Mouse (Mus musculus) liver, postnatal 0 days (tissue): ENCODE measurements around the gene Nlgn2. TPM values are rescaled to one million over a fixed set of nuclear protein-coding genes. Genes with fewer than 3 reads are reported as not detected.

ENCODE experiments used
- ATAC-seq: fragments of 200-750 bp; cut with Nextera tagmentation; 2 replicates; pipeline ENCODE4 v1.8.0; 2017; ENCODE audit warnings: mild to moderate bottlenecking, moderate library complexity
- DNase-seq: peaks from one replicate; pipeline ENCODE4 v3.0.0-alpha.2; 2016
- H3K27ac ChIP-seq: fragments of 300-500 bp; sonication (generic); 2 replicates; pipeline ENCODE4 v1.5.1; 2014; ENCODE audit warnings: antibody characterized with exemption, moderate library complexity, mild to moderate bottlenecking, low read depth
- H3K27me3 ChIP-seq: fragments of 300-500 bp; sonication (generic); 2 replicates; pipeline ENCODE4 v1.6.1; 2014; ENCODE audit warnings: low read length, control low read depth, mixed read lengths; ENCODE audit not compliant: insufficient read depth
- H3K36me3 ChIP-seq: fragments of 300-500 bp; sonication (generic); replicated peaks from 2 replicates; pipeline ENCODE4 v1.6.1; 2014; ENCODE audit warnings: mild to moderate bottlenecking, control low read depth, low read length, moderate library complexity, mixed read lengths; ENCODE audit not compliant: insufficient read depth
- H3K4me1 ChIP-seq: fragments of 300-500 bp; sonication (generic); 2 replicates; pipeline ENCODE4 v1.6.1; 2014; ENCODE audit warnings: antibody characterized with exemption, mild to moderate bottlenecking, control low read depth; ENCODE audit not compliant: insufficient read depth
- H3K4me2 ChIP-seq: fragments of 300-500 bp; sonication (generic); 2 replicates; pipeline ENCODE4 v1.6.1; 2014; ENCODE audit warnings: low read depth, mild to moderate bottlenecking, low read length, moderate library complexity, mixed read lengths
- H3K4me3 ChIP-seq: fragments of 300-500 bp; sonication (generic); 2 replicates; pipeline ENCODE4 v1.5.1; 2014; ENCODE audit warnings: low read depth, low read length
- H3K9ac ChIP-seq: fragments of 300-500 bp; sonication (generic); replicated peaks from 2 replicates; pipeline ENCODE4 v1.6.1; 2014; ENCODE audit warnings: mild to moderate bottlenecking, moderate library complexity
- H3K9me3 ChIP-seq: fragments of 300-500 bp; sonication (generic); 2 replicates; pipeline ENCODE4 v1.6.1; 2016; ENCODE audit warnings: mild to moderate bottlenecking, control low read depth, low read length, mixed read lengths
- CTCF ChIP-seq: sonication (generic); IDR thresholded peaks from 2 replicates; pipeline ENCODE4 v1.5.1; 2016; ENCODE audit warnings: antibody characterized with exemption, low read depth
- EP300 ChIP-seq: IDR thresholded peaks from 2 replicates; pipeline ENCODE4 v1.6.1; 2016; ENCODE audit warnings: antibody characterized with exemption, low read depth, mild to moderate bottlenecking
- WGBS: fragments of 180-500 bp; shearing (Covaris S2); extraction: QIAGEN DNeasy Blood & Tissue Kit; methylation state at CpG from one replicate; pipeline ENCODE4 v1.1.7; 2014; ENCODE audit not compliant: insufficient replicate concordance; 5-methylcytosine and 5-hydroxymethylcytosine counted together
- polyA plus RNA-seq: library from polyadenylated mRNA; unstranded; fragments of >200 nt; fragmentation: Nextera tagmentation; extraction: Ambion mirVana; gene quantifications from 2 replicates; pipeline ENCODE4 v1.2.1, GENCODE M21; 2015

Nlgn2 gene
- polyA plus RNA-seq, 1 experiment from 2014 or later: 0.60 TPM

DNA sequence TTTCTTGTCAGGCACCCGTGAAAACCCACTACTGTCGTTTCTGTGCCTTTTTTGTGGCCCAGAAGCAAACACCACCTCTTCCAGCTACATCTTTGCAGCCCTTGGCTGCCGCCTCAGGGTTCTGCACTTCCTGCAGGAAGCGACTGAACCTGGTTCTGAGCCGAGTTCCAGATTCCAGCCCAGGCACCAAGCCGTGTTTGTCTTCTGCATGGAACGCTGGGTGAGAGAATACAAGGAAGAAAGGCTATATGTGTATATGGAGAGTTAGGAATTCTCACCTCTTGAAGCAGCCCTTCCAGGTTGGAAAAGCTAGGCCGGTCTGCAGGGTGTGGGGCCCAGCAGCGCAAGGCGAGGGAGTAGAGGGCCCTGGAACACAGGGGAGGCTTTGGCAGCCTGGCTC lies 17.1 kb upstream of the Nlgn2 start:
- no peak overlapping the region for H3K4me3 ChIP-seq
- peaks cover 25% of the 10 kb centered on the region for H3K36me3 ChIP-seq

GRCm38 (mm10) chr11:69853994-69854393 lies 16.4 kb upstream of the Nlgn2 start:
- WGBS: 28% methylated on average over 7 of the region's 7 CpGs
- peak overlapping the region; percentile 54 for H3K9ac ChIP-seq
- H3K4me2 ChIP-seq: peak overlapping the region; percentile 53
- peaks cover 5% of the 10 kb centered on the region; the same call in 1 of the 2 replicates for H3K27me3 ChIP-seq
- H3K9me3 ChIP-seq: no peaks in the 10 kb centered on the region
- peak; percentile 92 for ATAC-seq
- peak; percentile 86 for DNase-seq
- TF ChIP-seq EP300 (peak; percentile 98), CTCF (no peak)
- peaks cover 59% of the 10 kb centered on the region for H3K4me1 ChIP-seq
- H3K4me3 ChIP-seq: peak overlapping the region; percentile 1
- H3K36me3 ChIP-seq: peaks cover 32% of the 10 kb centered on the region
- H3K27ac ChIP-seq: peak overlapping the region; percentile 84

More for the DNA sequence above, 17.1 kb upstream of the Nlgn2 start:
- Histone ChIP-seq H3K9ac (no peak overlapping the region), H3K9me3 (no peaks in the 10 kb centered on the region), H3K4me1 (peaks cover 56% of the 10 kb centered on the region), H3K4me2 (peak overlapping the region; percentile 45), H3K27me3 (peaks cover 5% of the 10 kb centered on the region; the same call in 1 of the 2 replicates), H3K27ac (peak overlapping the region; percentile 84)
- ATAC-seq: no peak
- WGBS: 62% methylated on average over 10 of the region's 10 CpGs
- TF ChIP-seq EP300: no peak
- no peak for TF ChIP-seq CTCF
- DNase-seq: peak; percentile 17

DNA sequence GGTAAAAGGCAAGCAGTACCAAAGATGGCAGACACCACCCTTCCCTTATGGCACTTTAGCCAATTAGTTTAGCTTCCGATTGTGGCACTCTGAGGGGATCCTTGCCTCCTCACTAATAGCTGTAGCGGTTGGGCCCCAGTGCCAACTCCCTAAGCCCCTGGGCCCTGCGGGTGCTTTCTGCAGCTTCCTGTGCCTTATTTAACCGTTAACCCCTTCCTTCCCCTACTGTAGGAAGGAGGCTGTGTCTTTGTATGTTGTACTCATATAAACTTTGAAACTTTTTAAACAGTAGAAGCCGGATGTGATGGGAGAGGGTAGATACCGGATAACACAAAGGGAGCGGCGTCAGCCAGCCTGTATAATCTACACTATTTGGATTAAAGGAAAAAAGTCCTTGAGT lies 13.2 kb upstream of the Nlgn2 start:
- H3K27ac ChIP-seq: peak overlapping the region; percentile 76
- H3K4me3 ChIP-seq: no peak overlapping the region
- TF ChIP-seq CTCF (no peak), EP300 (no peak)
- DNase-seq (peak; percentile 25), ATAC-seq (no peak)
- peaks cover 37% of the 10 kb centered on the region for H3K36me3 ChIP-seq
- peaks cover 76% of the 10 kb centered on the region for H3K4me1 ChIP-seq
- H3K9ac ChIP-seq: no peak overlapping the region
- WGBS: 40% methylated on average over 8 of the region's 8 CpGs
- H3K9me3 ChIP-seq: no peaks in the 10 kb centered on the region
- peak overlapping the region; percentile 29; the same call in 1 of the 2 replicates for H3K4me2 ChIP-seq
- no peaks in the 10 kb centered on the region for H3K27me3 ChIP-seq

DNA sequence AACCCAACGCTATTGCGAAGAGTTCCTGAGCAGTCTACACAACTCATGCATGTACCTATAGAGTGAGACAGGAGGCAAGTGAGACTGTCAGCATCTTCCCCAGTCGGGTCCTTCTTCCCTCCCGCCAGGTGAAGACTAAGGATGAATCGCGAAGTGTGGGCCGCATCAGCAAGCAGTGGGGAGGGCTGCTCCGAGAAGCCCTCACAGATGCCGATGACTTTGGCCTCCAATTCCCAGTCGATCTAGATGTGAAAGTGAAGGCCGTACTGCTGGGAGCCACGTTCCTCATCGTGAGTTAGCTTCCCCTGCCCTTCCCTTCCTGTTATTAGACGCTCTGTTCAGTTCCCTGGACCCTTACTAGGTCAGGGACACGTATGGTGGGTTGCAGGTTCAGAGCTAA lies 12.3 kb upstream of the Nlgn2 start:
- Histone ChIP-seq H3K4me1 (peaks cover 75% of the 10 kb centered on the region), H3K9ac (no peak overlapping the region), H3K9me3 (no peaks in the 10 kb centered on the region), H3K4me2 (0 out of 2 replicates have a peak overlapping the region, but pooled peaks have one; percentile 7), H3K36me3 (peaks cover 37% of the 10 kb centered on the region), H3K27me3 (no peaks in the 10 kb centered on the region), H3K27ac (peak overlapping the region; percentile 76), H3K4me3 (no peak overlapping the region)
- ATAC-seq (no peak), DNase-seq (no peak)
- WGBS: 79% methylated on average over 15 of the region's 15 CpGs
- TF ChIP-seq EP300: no peak
- no peak for TF ChIP-seq CTCF

- WGBS: 60% methylated on average over 9 of the region's 9 CpGs
- no peak for DNase-seq
- Histone ChIP-seq H3K36me3 (peaks cover 37% of the 10 kb centered on the region), H3K27me3 (no peaks in the 10 kb centered on the region), H3K9me3 (no peaks in the 10 kb centered on the region), H3K4me2 (peak overlapping the region; percentile 19; the same call in 1 of the 2 replicates), H3K4me3 (no peak overlapping the region), H3K4me1 (peaks cover 69% of the 10 kb centered on the region), H3K27ac (peak overlapping the region; percentile 76), H3K9ac (no peak overlapping the region)
- ATAC-seq: no peak
- TF ChIP-seq EP300: no peak
- TF ChIP-seq CTCF: no peak
Measured at GRCm38 (mm10) chr11:69849128-69849527, 11.5 kb upstream of the Nlgn2 start.

DNA sequence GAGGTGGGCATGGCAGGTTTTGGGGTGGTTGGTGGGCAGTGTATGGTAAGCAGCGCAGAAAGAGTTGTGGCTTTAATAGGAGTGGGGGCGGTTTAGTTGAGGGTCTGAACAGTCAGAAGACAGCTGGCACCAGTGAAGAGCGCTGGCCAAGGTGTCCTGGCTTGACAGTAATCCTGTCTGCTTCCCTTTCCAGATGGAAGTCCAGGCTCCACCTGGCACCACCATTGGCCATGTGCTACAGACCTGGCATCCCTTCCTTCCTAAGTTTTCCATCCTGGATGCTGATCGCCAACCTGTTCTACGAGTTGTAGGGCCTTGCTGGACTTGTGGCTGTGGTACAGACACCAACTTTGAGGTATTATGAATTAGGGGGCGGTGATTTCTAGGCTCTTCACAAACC lies 10.4 kb upstream of the Nlgn2 start:
- peaks cover 61% of the 10 kb centered on the region for H3K4me1 ChIP-seq
- H3K4me3 ChIP-seq: no peak overlapping the region
- ATAC-seq (no peak), DNase-seq (no peak)
- H3K9ac ChIP-seq: no peak overlapping the region
- WGBS: 95% methylated on average over 6 of the region's 6 CpGs
- no peaks in the 10 kb centered on the region for H3K9me3 ChIP-seq
- peak overlapping the region; percentile 92 for H3K4me2 ChIP-seq
- no peak for TF ChIP-seq EP300
- TF ChIP-seq CTCF: no peak
- H3K36me3 ChIP-seq: peaks cover 37% of the 10 kb centered on the region
- H3K27ac ChIP-seq: no peak overlapping the region
- H3K27me3 ChIP-seq: no peaks in the 10 kb centered on the region
